Mouse (Mus musculus) liver, adult 2 months (tissue): Measurements from ENCODE around the gene Kazn. TPM values are rescaled to one million over a fixed set of nuclear protein-coding genes. Genes with fewer than 3 reads are reported as not detected.

ENCODE experiments used
- DNase-seq: peaks from one replicate; pipeline ENCODE4 v3.0.0-alpha.2; 2011; ENCODE audit warnings: low read depth, low spot score; ENCODE audit errors: extremely low read depth
- H3K27ac ChIP-seq: fragments of 200-500 bp; replicated peaks from 2 replicates; pipeline ENCODE4 v1.5.1; 2012; ENCODE audit warnings: low read depth, mild to moderate bottlenecking, control low read depth, inconsistent platforms, low read length; ENCODE audit not compliant: insufficient read depth
- H3K27me3 ChIP-seq: fragments of 200-500 bp; 2 replicates; pipeline ENCODE4 v1.6.1; 2012; ENCODE audit warnings: mild to moderate bottlenecking, moderate library complexity, low read length, inconsistent platforms; ENCODE audit not compliant: control insufficient read depth, insufficient read depth
- H3K36me3 ChIP-seq: fragments of 200-500 bp; 2 replicates; pipeline ENCODE4 v1.6.1; 2012; ENCODE audit warnings: low read length, inconsistent platforms; ENCODE audit not compliant: control insufficient read depth, insufficient read depth
- H3K4me1 ChIP-seq: fragments of 200-500 bp; 2 replicates; pipeline ENCODE4 v1.6.1; 2011; ENCODE audit warnings: low read length; ENCODE audit not compliant: control insufficient read depth, insufficient read depth
- H3K4me3 ChIP-seq: fragments of 200-500 bp; 2 replicates; pipeline ENCODE4 v1.5.1; 2011; ENCODE audit warnings: low read depth, mild to moderate bottlenecking, control low read depth, low read length, moderate library complexity; ENCODE audit not compliant: insufficient read depth
- H3K79me2 ChIP-seq: fragments of 200-500 bp; 2 replicates; pipeline ENCODE4 v1.6.1; 2012; ENCODE audit warnings: inconsistent platforms, mild to moderate bottlenecking, low read length, moderate library complexity; ENCODE audit not compliant: control insufficient read depth, insufficient read depth
- H3K9ac ChIP-seq: fragments of 200-500 bp; 2 replicates; pipeline ENCODE4 v1.6.1; 2012; ENCODE audit warnings: low read depth, mild to moderate bottlenecking, control low read depth, inconsistent platforms, low read length
- CTCF ChIP-seq: fragments of 200-500 bp; IDR thresholded peaks from 2 replicates; pipeline ENCODE4 v1.5.1; 2011; ENCODE audit warnings: low read depth, low read length, control low read depth
- POLR2A ChIP-seq: fragments of 200-500 bp; IDR thresholded peaks from 2 replicates; pipeline ENCODE4 v1.6.1; 2011; ENCODE audit warnings: low read length, control low read depth; ENCODE audit not compliant: insufficient read depth; ENCODE audit errors: extremely low read depth
- WGBS: fragments of 180-500 bp; shearing (Covaris S2); methylation state at CpG from one replicate; pipeline ENCODE4 v1.1.7; 2018; 5-methylcytosine and 5-hydroxymethylcytosine counted together
- polyA plus RNA-seq: library from polyadenylated mRNA; depleted of rRNA; stranded (reverse); fragments of >200 nt; gene quantifications from 2 replicates; pipeline ENCODE4 v1.2.3, GENCODE M21; 2012
- total RNA-seq: library from RNA; depleted of rRNA; stranded (reverse); fragments of >200 nt; gene quantifications from 2 replicates; pipeline ENCODE4 v1.2.3, GENCODE M21; 2014

Gene Kazn
- total and polyA plus RNA-seq, 2 experiments: 0.37 to 1.3 TPM

GRCm38 (mm10) chr4:142084936-142085563 is 154.2 kb downstream of the Kazn start:
- peak overlapping the region; percentile 66 for H3K27ac ChIP-seq
- TF ChIP-seq POLR2A (no peak), CTCF (no peak)
- no peaks in the 10 kb centered on the region for H3K27me3 ChIP-seq
- H3K9ac ChIP-seq: peak overlapping the region; percentile 68
- H3K36me3 ChIP-seq: no peaks in the 10 kb centered on the region
- H3K79me2 ChIP-seq: peaks cover 4% of the 10 kb centered on the region; the same call in 1 of the 2 replicates
- peak overlapping the region; percentile 68 for H3K4me3 ChIP-seq
- peak; percentile 49 for DNase-seq
- H3K4me1 ChIP-seq: peaks cover 9% of the 10 kb centered on the region; the same call in 1 of the 2 replicates
- 11% methylated on average over 20 of the region's 20 CpGs for WGBS

DNA sequence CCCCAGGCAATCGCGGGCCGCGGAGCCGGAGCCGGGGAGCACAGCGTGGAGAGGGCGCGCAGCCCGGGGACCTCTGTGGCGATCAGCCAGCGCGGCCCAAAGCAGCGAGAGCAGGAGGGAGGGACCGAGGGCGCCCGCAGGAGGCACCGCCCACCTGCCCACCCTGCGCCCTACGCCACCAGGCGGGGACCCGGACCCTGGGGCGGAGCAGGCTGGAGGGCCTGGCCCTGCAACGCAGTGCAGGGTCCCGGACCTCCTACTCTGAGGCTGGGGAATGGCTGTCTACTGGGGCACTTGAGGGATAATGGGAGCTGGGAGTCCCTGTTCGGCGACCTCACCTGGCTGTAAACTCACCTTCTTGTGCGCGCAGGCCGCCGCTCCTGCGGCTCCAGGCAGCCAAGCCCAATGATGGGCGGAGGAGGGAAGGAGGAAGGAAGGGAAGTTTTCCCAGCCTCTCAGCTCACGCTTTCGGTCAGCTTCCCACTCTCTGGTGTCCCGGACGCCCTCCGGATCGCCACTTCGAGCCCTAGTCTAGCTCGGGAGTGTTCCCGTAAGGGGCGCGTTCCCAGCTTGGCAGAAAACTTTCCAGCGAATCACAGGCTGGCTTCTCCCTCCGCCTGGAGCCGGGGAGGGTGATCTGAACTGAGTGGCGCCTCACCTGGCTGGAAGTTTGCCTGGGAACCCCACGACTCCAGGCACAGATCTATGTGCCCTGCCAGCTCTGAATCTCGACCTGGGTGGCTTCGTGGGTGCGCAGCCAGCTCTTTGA is 154.9 kb downstream of the Kazn start, which contains the start of gene Tmem51:
Tmem51 (minus strand) TSS at position 174 of the 769 bp plus-strand sequence.
- peak within 1 kb of the TSS; percentile 68 for H3K4me3 ChIP-seq
- DNase-seq: peak; percentile 65
- H3K79me2 ChIP-seq: peaks cover 7% of the 10 kb centered on the region; the same call in 1 of the 2 replicates
- WGBS: under 1% methylated on average over 51 of the region's 52 CpGs
- H3K9ac ChIP-seq: peak within 1 kb of the TSS; percentile 68
- TF ChIP-seq POLR2A (no peak), CTCF (no peak)
- H3K27ac ChIP-seq: peak within 1 kb of the TSS; percentile 66
- peaks cover 10% of the 10 kb centered on the region; the same call in 1 of the 2 replicates for H3K4me1 ChIP-seq
- no peaks in the 10 kb centered on the region for H3K27me3 ChIP-seq
- no peaks in the 10 kb centered on the region for H3K36me3 ChIP-seq

GRCm38 (mm10) chr4:142083762-142084130 is 155.5 kb downstream of the Kazn start:
- H3K4me1 ChIP-seq: peaks cover 10% of the 10 kb centered on the region; the same call in 1 of the 2 replicates
- H3K36me3 ChIP-seq: no peaks in the 10 kb centered on the region
- peak overlapping the region; percentile 68 for H3K9ac ChIP-seq
- H3K27me3 ChIP-seq: no peaks in the 10 kb centered on the region
- H3K79me2 ChIP-seq: peaks cover 7% of the 10 kb centered on the region; the same call in 1 of the 2 replicates
- TF ChIP-seq CTCF (peak; percentile 86), POLR2A (no peak)
- WGBS: 1% methylated on average over 28 of the region's 29 CpGs
- H3K27ac ChIP-seq: peak overlapping the region; percentile 66
- peak overlapping the region; percentile 68 for H3K4me3 ChIP-seq
- peak; percentile 64 for DNase-seq

- DNase-seq: no peak
- Histone ChIP-seq H3K79me2 (peaks cover 7% of the 10 kb centered on the region; the same call in 1 of the 2 replicates), H3K9ac (peak overlapping the region; percentile 44), H3K27ac (peak overlapping the region; percentile 45), H3K4me3 (peak overlapping the region; percentile 68), H3K4me1 (peaks cover 10% of the 10 kb centered on the region; the same call in 1 of the 2 replicates), H3K36me3 (no peaks in the 10 kb centered on the region), H3K27me3 (no peaks in the 10 kb centered on the region)
- TF ChIP-seq CTCF (no peak), POLR2A (no peak)
- 49% methylated on average over 6 of the region's 6 CpGs for WGBS
Observed at GRCm38 (mm10) chr4:142083193-142083592, 156.0 kb downstream of the Kazn start.

GRCm38 (mm10) chr4:142082703-142083102 is 156.5 kb downstream of the Kazn start:
- no peaks in the 10 kb centered on the region for H3K27me3 ChIP-seq

More at GRCm38 (mm10) chr4:142082703-142083102, 156.5 kb downstream of the Kazn start:
- Histone ChIP-seq H3K79me2 (peaks cover 7% of the 10 kb centered on the region; the same call in 1 of the 2 replicates), H3K27ac (no peak overlapping the region), H3K9ac (peak overlapping the region; percentile 8; the same call in 1 of the 2 replicates), H3K4me1 (peaks cover 10% of the 10 kb centered on the region; the same call in 1 of the 2 replicates), H3K36me3 (no peaks in the 10 kb centered on the region), H3K4me3 (no peak overlapping the region)
- 51% methylated on average over 4 of the region's 4 CpGs for WGBS
- DNase-seq: no peak
- no peak for TF ChIP-seq CTCF
- TF ChIP-seq POLR2A: no peak
